Mouse (Mus musculus) liver, embryonic 14.5 days (tissue): ENCODE data around the gene Pcp4l1. TPM values are rescaled to one million over a fixed set of nuclear protein-coding genes. Genes with fewer than 3 reads are reported as not detected.

ENCODE experiments used
- ATAC-seq: fragments of 200-750 bp; cut with Nextera tagmentation; 2 replicates; pipeline ENCODE4 v1.8.0; 2017; ENCODE audit warnings: moderate number of reproducible peaks, mild to moderate bottlenecking, moderate library complexity; ENCODE audit not compliant: insufficient read depth
- DNase-seq, 3 experiments: peaks; one replicate each; pipeline ENCODE4 v3.0.0-alpha.2; 2012 to 2013; ENCODE audit warnings: low read depth in 3 of 3, low spot score in 3 of 3
- H3K27ac ChIP-seq: fragments of 300-500 bp; sonication (generic); 2 replicates; pipeline ENCODE4 v1.5.1; 2014; ENCODE audit warnings: moderate library complexity, mild to moderate bottlenecking, control low read depth, inconsistent platforms
- H3K27me3 ChIP-seq: fragments of 300-500 bp; sonication (generic); 2 replicates; pipeline ENCODE4 v1.6.1; 2014; ENCODE audit warnings: mild to moderate bottlenecking, low read length, moderate library complexity; ENCODE audit not compliant: control insufficient read depth, insufficient read depth
- H3K36me3 ChIP-seq: fragments of 300-500 bp; sonication (generic); replicated peaks from 2 replicates; pipeline ENCODE4 v1.6.1; 2014; ENCODE audit warnings: low read depth; ENCODE audit not compliant: control insufficient read depth, insufficient read depth
- H3K4me1 ChIP-seq, 2 experiments: fragments of 200-500 bp in 1 of 2; fragments of 300-500 bp in 1 of 2; sonication (generic) in 1 of 2; replicated peaks; 2 replicates each; pipeline ENCODE4 v1.6.1; 2012 to 2014; ENCODE audit warnings: antibody characterized with exemption in 1 of 2, inconsistent platforms in 1 of 2, low read length in 1 of 2; ENCODE audit not compliant: control insufficient read depth in 2 of 2, insufficient read depth in 2 of 2
- H3K4me2 ChIP-seq: fragments of 300-500 bp; sonication (generic); 2 replicates; pipeline ENCODE4 v1.6.1; 2014; ENCODE audit warnings: low read depth, mild to moderate bottlenecking, control low read depth, moderate library complexity
- H3K4me3 ChIP-seq, 2 experiments: fragments of 200-500 bp in 1 of 2; fragments of 300-500 bp in 1 of 2; sonication (generic) in 1 of 2; 2 replicates each; pipeline ENCODE4 v1.5.1; 2012 to 2014; ENCODE audit warnings: low read depth in 2 of 2, low read length in 2 of 2, mild to moderate bottlenecking in 2 of 2, control low read depth in 1 of 2, inconsistent platforms in 1 of 2, moderate library complexity in 1 of 2; ENCODE audit not compliant: insufficient read depth in 1 of 2
- H3K9ac ChIP-seq: fragments of 300-500 bp; sonication (generic); replicated peaks from 2 replicates; pipeline ENCODE4 v1.6.1; 2014; ENCODE audit warnings: mild to moderate bottlenecking, control low read depth, moderate library complexity
- H3K9me3 ChIP-seq: fragments of 300-500 bp; sonication (generic); 2 replicates; pipeline ENCODE4 v1.6.1; 2016; ENCODE audit warnings: low read length, mixed read lengths; ENCODE audit not compliant: control insufficient read depth
- CTCF ChIP-seq: IDR thresholded peaks from 2 replicates; pipeline ENCODE4 v1.5.1; 2016; ENCODE audit warnings: antibody characterized with exemption, low read depth, control low read depth
- EP300 ChIP-seq: IDR thresholded peaks from 2 replicates; pipeline ENCODE4 v1.6.1; 2016; ENCODE audit warnings: antibody characterized with exemption, low read depth
- WGBS: fragments of 180-500 bp; shearing (Covaris S2); extraction: QIAGEN DNeasy Blood & Tissue Kit; methylation state at CpG from one replicate; pipeline ENCODE4 v1.1.7; 2014; ENCODE audit not compliant: insufficient replicate concordance; 5-methylcytosine and 5-hydroxymethylcytosine counted together
- polyA plus RNA-seq, 2 experiments: library from polyadenylated mRNA; depleted of rRNA in 1 of 2; stranded (reverse) in 1 of 2; unstranded in 1 of 2; fragments of >200 nt; fragmentation: Nextera tagmentation in 1 of 2; extraction: Ambion mirVana in 1 of 2; gene quantifications; 2 replicates each; pipeline versions ENCODE4 v1.2.1 to v1.2.3; 2012 to 2014

The Pcp4l1 gene
- polyA plus RNA-seq, 2 experiments: 1.0 to 1.2 TPM

DNA sequence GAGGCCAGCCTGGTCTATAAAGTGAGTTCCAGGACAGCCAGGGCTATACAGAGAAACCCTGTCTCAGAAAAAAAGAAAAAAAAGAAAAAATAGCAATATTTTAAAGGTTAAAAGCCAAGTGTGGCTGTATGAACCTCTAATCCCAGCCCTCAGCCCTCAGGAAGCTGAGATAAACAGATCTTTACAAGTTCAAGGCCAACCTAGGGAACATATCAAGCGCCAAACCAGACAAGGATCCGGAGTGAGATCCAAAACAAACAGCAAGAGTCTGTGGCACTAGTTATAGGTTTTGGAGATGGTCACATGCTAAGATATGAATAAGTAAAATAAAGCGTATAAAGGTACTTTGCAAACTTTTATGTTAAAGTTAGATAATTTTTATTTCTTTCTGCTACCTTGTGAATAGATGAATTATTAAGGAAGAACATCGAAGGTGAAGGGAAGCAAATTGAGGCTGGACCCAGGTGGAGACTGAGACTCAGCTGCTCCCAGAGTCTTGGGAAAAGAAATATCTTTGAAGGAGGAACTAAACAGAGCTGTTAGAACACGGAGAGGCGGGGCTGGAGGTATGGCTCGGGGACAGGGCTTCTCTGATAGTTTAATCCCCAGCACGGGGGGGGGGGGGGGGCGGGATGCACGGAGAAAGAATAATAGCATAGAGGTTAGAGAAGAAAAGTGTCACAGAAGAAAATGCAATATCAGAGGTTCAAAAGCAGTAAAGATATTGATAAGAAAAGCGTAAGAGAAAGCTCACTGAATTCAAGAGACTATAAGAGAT lies 7.6 kb upstream of the Pcp4l1 start:
- H3K4me3 ChIP-seq: no peak overlapping the region
- H3K9ac ChIP-seq: no peak overlapping the region
- H3K27ac ChIP-seq: no peak overlapping the region; the same call in 1 of the 2 replicates
- TF ChIP-seq CTCF (no peak), EP300 (no peak)
- H3K27me3 ChIP-seq: no peaks in the 10 kb centered on the region
- H3K4me2 ChIP-seq: no peak overlapping the region
- DNase-seq (no peak), ATAC-seq (peak; percentile 43; the same call in 1 of the 2 replicates)
- 40% methylated on average over 10 of the region's 11 CpGs for WGBS
- H3K9me3 ChIP-seq: no peaks in the 10 kb centered on the region
- H3K36me3 ChIP-seq: no peaks in the 10 kb centered on the region
- peaks cover 0 to 5% of the 10 kb centered on the region in 2 experiments; a peak in 1 of 4 replicates for H3K4me1 ChIP-seq

DNA sequence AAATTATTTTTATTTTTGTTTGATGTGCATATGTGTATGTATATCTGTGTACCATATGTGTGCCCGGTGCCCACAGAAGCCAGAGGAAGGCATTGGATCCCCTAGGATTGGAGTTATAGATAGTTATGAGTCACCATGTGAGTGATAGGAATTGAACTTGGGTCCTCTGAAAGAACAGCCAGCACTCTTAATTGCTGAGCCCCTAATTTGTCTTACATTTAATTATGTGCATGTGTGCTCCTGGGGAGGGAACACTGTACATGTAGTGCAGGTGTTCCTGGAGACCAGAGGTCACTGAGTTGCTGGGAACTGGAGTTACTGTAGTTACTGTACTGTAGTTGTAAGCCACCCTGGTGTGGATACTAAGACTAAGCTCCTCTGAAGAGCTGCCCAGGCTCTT lies 4.7 kb upstream of the Pcp4l1 start:
- no peak overlapping the region for H3K27ac ChIP-seq
- WGBS: 72% methylated on average over 1 of the region's 1 CpGs
- no peak for ATAC-seq

DNA sequence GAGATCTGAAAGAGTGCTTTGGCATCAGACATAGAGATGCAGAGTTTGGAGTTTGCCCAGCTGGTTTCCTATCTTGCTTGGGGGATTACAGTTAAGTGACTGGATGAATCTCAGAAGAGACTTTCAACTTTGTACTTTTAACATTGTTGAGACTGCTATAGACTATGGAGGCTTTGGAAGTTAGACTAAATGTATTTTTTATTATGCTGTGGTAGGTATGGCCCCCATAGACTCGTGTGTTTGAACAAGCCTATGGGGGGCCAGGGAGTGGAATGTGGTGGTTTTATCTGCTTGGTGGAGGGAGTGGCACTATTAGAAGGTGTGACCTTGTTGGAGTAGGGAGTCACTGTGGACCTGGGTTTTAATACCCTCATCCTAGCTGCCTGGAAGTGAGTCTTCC lies 3.5 kb upstream of the Pcp4l1 start:
- no peak overlapping the region for H3K4me2 ChIP-seq
- no peak overlapping the region for H3K4me3 ChIP-seq
- 0 out of 4 replicates have a peak, but pooled peaks cover 0 to 5% of the 10 kb centered on the region in 2 experiments for H3K4me1 ChIP-seq
- DNase-seq: no peak
- peaks cover 30% of the 10 kb centered on the region for H3K27me3 ChIP-seq
- WGBS: 28% methylated on average over 1 of the region's 1 CpGs
- ATAC-seq: no peak
- H3K9me3 ChIP-seq: no peaks in the 10 kb centered on the region
- no peak overlapping the region for H3K9ac ChIP-seq
- no peak for TF ChIP-seq CTCF
- TF ChIP-seq EP300: no peak
- H3K27ac ChIP-seq: no peak overlapping the region
- no peaks in the 10 kb centered on the region for H3K36me3 ChIP-seq

More for the DNA sequence above, 4.7 kb upstream of the Pcp4l1 start:
- no peak for DNase-seq
- Histone ChIP-seq H3K9me3 (no peaks in the 10 kb centered on the region), H3K4me3 (no peak overlapping the region), H3K9ac (no peak overlapping the region), H3K27me3 (peaks cover 18% of the 10 kb centered on the region), H3K4me2 (no peak overlapping the region), H3K36me3 (no peaks in the 10 kb centered on the region), H3K4me1 (peaks cover 0 to 5% of the 10 kb centered on the region in 2 experiments; a peak in 1 of 4 replicates)
- no peak for TF ChIP-seq CTCF

DNA sequence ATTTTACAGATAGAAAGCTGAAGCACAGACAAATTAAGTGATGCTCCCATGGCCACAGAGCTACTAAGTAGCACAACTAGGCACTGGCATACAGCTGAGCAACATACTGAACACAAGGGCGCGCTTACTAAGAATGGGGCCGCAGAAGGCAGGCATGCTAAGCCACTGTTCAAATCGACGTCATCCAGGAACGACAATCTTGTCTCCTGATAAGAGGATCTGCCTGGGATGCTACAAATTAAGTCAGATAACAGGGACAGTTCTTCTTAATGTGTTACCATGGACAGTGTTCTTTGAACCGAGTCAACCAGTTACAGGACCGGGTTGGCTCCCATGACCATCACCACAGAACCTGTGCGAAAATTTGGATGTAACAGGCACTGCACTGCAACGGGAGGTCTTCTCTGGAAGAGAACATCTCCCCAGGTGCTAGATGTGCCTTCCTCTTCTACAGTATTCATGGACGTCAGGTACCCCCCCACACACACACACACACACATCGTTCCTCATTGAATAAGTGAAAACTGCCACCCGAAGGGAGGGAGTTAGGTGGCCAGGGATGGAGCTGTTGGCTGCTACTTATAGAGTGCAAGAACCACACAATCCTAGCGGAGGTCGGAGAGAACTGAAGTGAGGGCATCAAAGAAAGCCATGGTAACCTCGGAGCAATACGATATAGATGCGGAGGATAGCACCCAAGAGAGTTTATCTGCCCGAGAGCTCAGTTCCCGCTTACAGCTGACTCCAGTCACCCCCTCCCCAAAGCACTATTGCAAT lies 834 bp downstream of the Pcp4l1 start:
- DNase-seq (no peak), ATAC-seq (no peak)
- peak overlapping the region; percentile 48 for H3K4me2 ChIP-seq
- no peak for TF ChIP-seq CTCF
- TF ChIP-seq EP300: no peak
- H3K4me3 ChIP-seq: peak overlapping the region; percentile 8 to 30
- peaks cover 54% of the 10 kb centered on the region for H3K27me3 ChIP-seq
- no peak overlapping the region for H3K9ac ChIP-seq
- H3K9me3 ChIP-seq: no peaks in the 10 kb centered on the region
- H3K4me1 ChIP-seq: 0 out of 4 replicates have a peak, but pooled peaks cover 0 to 6% of the 10 kb centered on the region in 2 experiments
- WGBS: 8% methylated on average over 20 of the region's 20 CpGs
- H3K36me3 ChIP-seq: no peaks in the 10 kb centered on the region
- H3K27ac ChIP-seq: no peak overlapping the region
